Comparison of ENCODE assay signal across 9 mouse cellular contexts in the genomic region with DNA sequence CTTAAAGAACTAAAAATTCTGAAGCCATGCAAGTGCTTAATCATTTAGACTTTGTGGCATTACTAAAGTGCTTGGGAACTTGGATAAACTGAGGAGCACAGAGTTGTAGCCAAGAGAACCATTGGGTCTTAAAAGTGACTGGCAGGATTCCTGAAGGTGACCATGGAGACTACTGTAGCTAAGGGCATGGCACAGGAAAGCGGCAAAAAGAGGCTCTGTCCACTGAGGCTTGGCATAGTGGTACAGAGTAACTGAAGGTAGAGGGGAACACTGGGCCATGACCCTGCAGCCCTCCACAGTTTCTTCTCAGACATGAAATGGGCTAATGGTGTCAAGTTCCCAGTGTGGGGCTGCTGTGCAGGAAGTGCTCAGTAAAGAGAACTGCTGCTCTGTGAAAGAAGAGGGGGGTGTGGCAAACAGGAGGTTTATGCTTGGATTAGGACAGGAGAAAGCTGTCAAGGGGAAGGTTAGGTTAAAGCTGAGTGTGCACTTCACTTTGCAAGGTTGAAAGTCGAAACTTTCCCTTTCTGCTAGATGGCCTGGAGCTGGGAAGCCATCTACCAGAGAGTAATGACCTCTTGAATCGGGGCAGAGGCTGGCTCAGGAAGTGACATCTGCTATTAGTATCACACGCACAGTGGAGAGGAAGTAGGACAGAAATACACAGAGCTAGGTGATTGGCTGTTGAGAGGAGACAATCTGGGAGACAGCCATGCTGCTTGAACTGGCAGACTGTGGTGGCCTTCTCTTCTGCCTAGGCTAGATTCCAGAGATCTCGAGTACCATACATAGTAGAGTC. TPM values are rescaled to one million over a fixed set of nuclear protein-coding genes. Genes with fewer than 3 reads are reported as not detected.
A peak's percentile ranks its signal among the peaks of the same experiment; 100 is the strongest.
DNase-seq lines count a peak whose midpoint lies in the region; ATAC-seq and TF ChIP-seq lines count a peak whose summit lies in the region.
"Had no signal": no experiment of that assay in that cellular context is flagged by ENCODE, and none has a peak within 500 bp of the region (broad histone marks: within the 10 kb centered on the region; RNA-seq: fewer than 3 reads in every experiment).

No protein-coding gene starts in this region.

- peak; percentile 52 for DNase-seq in lung, postnatal 0 days (ENCODE audit: low spot score)
- DNase-seq in lung, postnatal 25 days (ENCODE audit: low spot score), result no peak
- DNase-seq in layer of hippocampus, adult 11-12 months (ENCODE audit: low spot score), result no peak
- DNase-seq in testis, postnatal 14 days (ENCODE audit: low spot score), result no peak
- DNase-seq: adrenal gland, postnatal 36 days; forebrain, postnatal 0 days had no signal

- TF ChIP-seq CTCF in lung, postnatal 0 days (IDR thresholded peaks at IDR 0.05), result no peak
- no peak for TF ChIP-seq CTCF in bone marrow macrophage, adult 2 months (IDR thresholded peaks at IDR 0.05; ENCODE audit: low read depth, low read length)

- no peak for TF ChIP-seq EP300 in lung, postnatal 0 days (IDR thresholded peaks at IDR 0.05)

- TF ChIP-seq POLR2A in bone marrow macrophage, adult 2 months (IDR thresholded peaks at IDR 0.05; ENCODE audit: borderline replicate concordance, low read depth, low read length), result no peak

- no peak overlapping the region for H3K9ac ChIP-seq in lung, postnatal 0 days (replicated peaks; ENCODE audit: low read depth)
- no peak overlapping the region for H3K9ac ChIP-seq in kidney, embryonic 15.5 days
- no peak overlapping the region for H3K9ac ChIP-seq in stomach, embryonic 16.5 days (ENCODE audit: low read length)
- H3K9ac ChIP-seq: forebrain, postnatal 0 days had no signal

- H3K27me3 ChIP-seq in lung, postnatal 0 days (replicated peaks; ENCODE audit: insufficient read depth, low read length), result no peaks in the 10 kb centered on the region
- no peaks in the 10 kb centered on the region for H3K27me3 ChIP-seq in kidney, embryonic 15.5 days
- no peaks in the 10 kb centered on the region for H3K27me3 ChIP-seq in stomach, embryonic 16.5 days (ENCODE audit: control insufficient read depth, insufficient read depth, low read length)

- WGBS in lung, postnatal 0 days, result 50% methylated on average over 5 of the region's 5 CpGs
- 44% methylated on average over 5 of the region's 5 CpGs for WGBS in kidney, embryonic 15.5 days
- WGBS in stomach, embryonic 16.5 days, result 59% methylated on average over 5 of the region's 5 CpGs

- H3K4me1 ChIP-seq in lung, postnatal 0 days (ENCODE audit: insufficient read depth, low read depth, low read length), result peaks cover 5% of the 10 kb centered on the region; the same call in 1 of the 2 replicates
- peaks cover 54% of the 10 kb centered on the region for H3K4me1 ChIP-seq in bone marrow macrophage, adult 2 months (ENCODE audit: control insufficient read depth, insufficient read depth, low read length)
- peaks cover 9% of the 10 kb centered on the region for H3K4me1 ChIP-seq in kidney, embryonic 15.5 days
- H3K4me1 ChIP-seq in stomach, embryonic 16.5 days (ENCODE audit: control insufficient read depth, insufficient read depth, low read length), result peaks cover 15% of the 10 kb centered on the region; the same call in 1 of the 2 replicates

- no peak overlapping the region for H3K27ac ChIP-seq in lung, postnatal 0 days (ENCODE audit: low read length)
- H3K27ac ChIP-seq in bone marrow macrophage, adult 2 months (ENCODE audit: insufficient read depth, low read depth, low read length), result peak overlapping the region; percentile 84
- peak overlapping the region; percentile 39; the same call in 1 of the 2 replicates for H3K27ac ChIP-seq in kidney, embryonic 15.5 days
- H3K27ac ChIP-seq in stomach, embryonic 16.5 days (ENCODE audit: low read length), result peak overlapping the region; percentile 51

- peak; percentile 40; the same call in 1 of the 2 replicates for ATAC-seq in lung, postnatal 0 days
- no peak; the same call in 1 of the 2 replicates for ATAC-seq in kidney, embryonic 15.5 days (replicated peaks; ENCODE audit: low FRiP score)
- ATAC-seq in stomach, embryonic 16.5 days (ENCODE audit: insufficient read depth, low FRiP score), result peak; percentile 62; the same call in 1 of the 2 replicates
- ATAC-seq: forebrain, postnatal 0 days had no signal

- no peaks in the 10 kb centered on the region for H3K9me3 ChIP-seq in lung, postnatal 0 days (ENCODE audit: low read length)
- H3K9me3 ChIP-seq in kidney, embryonic 15.5 days (replicated peaks), result no peaks in the 10 kb centered on the region
- H3K9me3 ChIP-seq in stomach, embryonic 16.5 days (replicated peaks; ENCODE audit: control insufficient read depth, low read length), result no peaks in the 10 kb centered on the region

- no peak overlapping the region for H3K4me2 ChIP-seq in lung, postnatal 0 days (replicated peaks; ENCODE audit: low read depth, low read length)
- no peak overlapping the region for H3K4me2 ChIP-seq in kidney, embryonic 15.5 days
- no peak overlapping the region for H3K4me2 ChIP-seq in stomach, embryonic 16.5 days (ENCODE audit: low read depth, low read length)

- no peak overlapping the region for H3K4me3 ChIP-seq in lung, postnatal 0 days (ENCODE audit: low read depth, low read length)
- H3K4me3 ChIP-seq in bone marrow macrophage, adult 2 months (ENCODE audit: insufficient read depth, low read length), result peak overlapping the region; percentile 27
- no peak overlapping the region for H3K4me3 ChIP-seq in kidney, embryonic 15.5 days (replicated peaks)
- H3K4me3 ChIP-seq in stomach, embryonic 16.5 days (replicated peaks; ENCODE audit: low read length), result no peak overlapping the region

- H3K36me3 ChIP-seq in lung, postnatal 0 days (ENCODE audit: insufficient read depth, low read length), result no peaks in the 10 kb centered on the region
- H3K36me3 ChIP-seq in kidney, embryonic 15.5 days, result peaks cover 17% of the 10 kb centered on the region
- H3K36me3 ChIP-seq in stomach, embryonic 16.5 days (ENCODE audit: control insufficient read depth, insufficient read depth, low read length), result peaks cover 4% of the 10 kb centered on the region; the same call in 1 of the 2 replicates

RNA-seq across cellular contexts. Expression of a gene that starts 38.1 kb away (rescaled TPM):
- 12.5 and 15.6 TPM in 2 replicates for polyA plus RNA-seq in lung, postnatal 0 days (2015; fragmentation: Nextera tagmentation; extraction: Ambion mirVana)
- 27.9 and 33.7 TPM in 2 replicates for polyA plus RNA-seq in bone marrow macrophage, adult 2 months (2012; ENCODE audit: insufficient read depth, insufficient read length, missing spikeins)
- polyA plus RNA-seq in kidney, embryonic 15.5 days (2015; fragmentation: Nextera tagmentation; extraction: Ambion mirVana), result 23.8 and 24.4 TPM in 2 replicates
- 23.0 and 23.4 TPM in 2 replicates for polyA plus RNA-seq in stomach, embryonic 16.5 days (2015; fragmentation: Nextera tagmentation; extraction: Ambion mirVana)
